Mouse (Mus musculus): ENCODE measurements around the gene Ptprf.

The Ptprf gene

DNA sequence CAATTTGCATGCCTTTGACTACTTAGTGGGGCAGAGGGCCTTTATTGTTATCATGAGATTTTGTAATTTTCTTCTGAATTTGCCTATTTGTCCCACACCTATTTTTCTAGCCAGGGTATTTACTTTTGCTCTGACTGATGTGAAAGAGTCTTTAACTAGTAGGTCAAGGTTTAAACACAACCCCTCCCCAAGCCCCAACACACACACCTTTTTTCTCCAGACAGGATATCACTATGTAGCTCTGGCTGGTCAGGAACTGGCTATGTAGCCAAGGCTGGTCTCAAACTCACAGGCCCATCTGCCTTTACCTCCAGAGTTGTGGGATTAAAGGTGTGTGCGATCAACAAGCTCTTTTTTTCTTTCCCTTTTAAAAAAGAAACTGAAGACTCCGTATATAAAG, 92.1 kb downstream of the Ptprf start:
- no peak for DNase-seq

DNA sequence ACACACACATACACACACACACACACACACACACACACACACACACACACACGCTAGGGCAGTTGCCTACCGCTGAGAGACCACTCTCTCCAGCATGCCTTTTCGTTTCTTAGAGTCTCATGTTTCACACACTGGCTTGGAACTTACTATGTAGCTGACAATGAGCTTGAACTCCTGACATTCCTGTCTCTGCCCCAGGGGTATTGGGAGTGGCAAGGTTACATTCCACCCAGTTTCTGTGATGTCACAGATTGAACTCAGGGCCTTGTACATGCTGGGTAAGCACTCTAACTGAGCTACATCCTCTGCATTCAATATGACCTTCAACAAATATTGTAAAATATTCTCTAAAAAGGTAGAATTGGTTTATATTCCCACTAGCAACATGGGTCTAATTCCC, 92.6 kb downstream of the Ptprf start:
- DNase-seq, result no peak

DNA sequence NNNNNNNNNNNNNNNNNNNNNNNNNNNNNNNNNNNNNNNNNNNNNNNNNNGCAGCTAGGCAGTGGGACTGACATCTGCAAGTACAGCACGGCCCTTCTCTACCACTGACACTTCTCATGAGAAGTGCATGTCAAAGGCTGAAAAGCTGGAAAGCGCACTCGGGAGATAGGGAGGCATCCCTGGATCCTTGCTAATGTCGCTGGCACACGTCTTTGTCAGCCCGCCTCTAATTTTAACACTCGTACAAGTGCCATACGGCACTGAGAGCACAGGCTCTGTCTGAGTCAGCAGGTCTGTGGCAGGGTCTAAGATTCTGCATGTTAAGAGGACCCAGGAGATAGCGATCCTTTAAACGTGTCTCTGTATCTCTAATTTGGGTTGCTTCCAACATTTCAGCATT, 95.0 kb downstream of the Ptprf start:
- DNase-seq, result no peak

DNA sequence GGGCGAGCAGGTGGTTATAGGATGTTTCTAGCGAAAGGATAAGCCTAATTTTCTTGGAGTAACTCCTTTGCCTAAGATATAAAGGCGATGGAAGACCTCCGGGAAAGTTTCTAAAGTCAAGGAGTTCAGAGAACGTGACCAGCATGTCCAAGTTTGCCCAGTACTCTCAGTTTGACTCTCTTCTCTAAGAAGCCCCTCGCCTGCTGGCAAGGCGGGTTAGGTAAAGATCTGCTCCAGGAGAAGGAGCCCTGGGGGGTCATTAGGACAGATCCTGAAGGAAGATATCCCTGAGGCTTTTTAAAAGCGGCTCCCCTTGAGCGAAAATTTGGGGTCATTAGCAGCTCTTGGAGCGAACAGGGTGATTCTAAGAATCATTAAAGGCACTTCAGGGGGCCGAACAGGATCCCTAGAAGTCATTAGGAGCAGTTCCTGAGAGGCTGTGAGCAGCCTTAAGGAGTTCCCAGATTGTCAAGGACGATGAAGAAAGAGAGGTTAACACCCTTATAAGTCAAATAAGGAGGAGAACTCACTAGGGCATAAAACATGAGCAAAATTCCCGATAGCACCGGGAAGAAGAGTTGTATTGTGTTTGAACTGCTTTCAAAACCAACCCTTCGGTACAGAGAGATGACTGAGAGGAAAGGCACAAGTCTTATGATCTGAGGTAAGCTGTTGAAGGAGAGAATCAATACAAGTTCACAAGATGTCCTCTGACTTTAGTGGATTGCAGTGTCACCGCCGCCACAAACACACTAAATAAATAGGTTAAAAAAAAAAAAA, 110.7 kb downstream of the Ptprf start:
- DNase-seq, result no peak

DNA sequence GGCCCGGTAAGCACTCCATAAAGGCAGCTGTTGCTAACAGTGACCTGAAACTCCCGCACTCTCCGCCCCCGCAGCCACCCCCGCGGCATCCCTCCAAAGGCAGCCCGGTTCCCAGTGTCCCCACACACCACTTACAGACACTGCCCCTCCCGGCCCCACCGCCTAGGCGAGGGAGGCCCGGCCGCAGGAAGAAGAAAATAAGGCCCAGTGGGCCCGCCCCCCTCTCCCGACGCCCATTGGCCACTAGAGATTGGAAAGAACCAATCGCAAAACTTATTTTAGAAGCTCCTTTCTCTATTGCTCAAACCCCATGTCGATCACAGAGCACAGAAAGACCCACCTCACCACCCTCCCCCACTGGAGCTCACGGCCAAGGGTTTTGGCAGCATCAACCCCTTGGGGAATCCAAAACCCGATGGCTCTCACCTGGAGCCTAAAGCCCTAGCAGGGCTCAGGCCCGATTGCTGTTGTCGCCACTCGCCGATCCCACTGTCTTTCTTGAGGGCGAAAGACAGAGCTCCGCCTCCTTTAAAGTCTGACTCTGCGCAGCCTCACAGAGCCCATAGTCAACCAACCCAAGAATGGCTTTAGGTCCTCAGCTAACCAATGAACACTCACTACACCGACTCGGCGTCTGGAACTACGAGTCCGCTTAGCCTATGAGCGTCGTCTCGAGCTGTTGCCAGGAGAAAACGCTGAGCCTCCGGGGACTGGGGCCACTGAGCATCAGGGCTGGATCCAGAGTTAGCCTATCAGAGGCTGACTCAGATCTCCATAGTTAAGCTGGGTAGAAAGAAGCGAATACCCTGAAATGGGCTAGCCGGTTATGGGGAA, 111.5 kb downstream of the Ptprf start, which contains the start of gene Kdm4a:
Kdm4a (minus strand) TSS at position 577 of the 834 bp plus-strand sequence.
- peak; percentile 90 for DNase-seq

DNA sequence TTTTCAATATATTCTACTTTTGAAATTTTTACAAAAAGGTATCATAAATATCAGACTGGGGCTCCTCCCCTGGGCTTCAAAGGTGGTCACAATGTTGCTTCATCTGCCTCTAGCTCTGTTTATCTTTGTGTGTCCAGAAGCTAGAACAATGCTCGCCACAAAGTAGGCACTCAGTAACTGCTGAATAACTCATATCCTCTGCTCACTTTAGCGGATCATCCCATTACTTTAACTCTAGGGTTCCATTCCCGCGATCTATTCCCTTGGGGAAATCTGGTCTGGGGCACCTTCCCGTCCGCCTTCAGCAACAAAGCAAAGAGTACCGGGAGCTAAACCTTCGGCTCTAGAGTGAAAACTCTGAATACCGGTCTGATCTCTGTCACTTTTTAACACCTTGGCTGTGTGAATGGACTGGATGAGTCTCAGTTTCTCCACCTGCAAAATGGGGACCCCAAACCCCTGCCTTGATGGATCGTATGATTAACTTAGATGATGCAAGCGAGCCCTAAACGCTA, 112.2 kb downstream of the Ptprf start:
- DNase-seq, result peak; percentile 9

DNA sequence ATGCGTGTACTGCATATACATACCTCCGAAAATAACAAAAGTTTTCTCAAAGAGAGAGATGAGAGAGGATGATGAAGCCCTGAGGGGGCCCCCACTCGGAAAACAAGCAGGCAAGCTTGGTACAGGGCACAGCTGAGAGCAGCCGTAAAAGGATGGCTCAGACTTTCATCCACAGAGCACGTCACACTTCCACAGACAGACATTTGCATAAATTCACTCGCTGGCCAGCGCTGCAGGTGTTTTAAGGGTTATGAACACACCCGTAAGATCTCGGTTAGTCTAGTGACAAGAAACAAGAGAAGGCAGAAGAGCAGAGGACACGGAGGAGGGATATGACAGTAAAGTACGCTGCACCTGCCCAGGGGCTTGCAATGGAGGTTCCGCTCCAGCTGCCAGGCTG, 118.7 kb downstream of the Ptprf start:
- DNase-seq, result no peak

DNA sequence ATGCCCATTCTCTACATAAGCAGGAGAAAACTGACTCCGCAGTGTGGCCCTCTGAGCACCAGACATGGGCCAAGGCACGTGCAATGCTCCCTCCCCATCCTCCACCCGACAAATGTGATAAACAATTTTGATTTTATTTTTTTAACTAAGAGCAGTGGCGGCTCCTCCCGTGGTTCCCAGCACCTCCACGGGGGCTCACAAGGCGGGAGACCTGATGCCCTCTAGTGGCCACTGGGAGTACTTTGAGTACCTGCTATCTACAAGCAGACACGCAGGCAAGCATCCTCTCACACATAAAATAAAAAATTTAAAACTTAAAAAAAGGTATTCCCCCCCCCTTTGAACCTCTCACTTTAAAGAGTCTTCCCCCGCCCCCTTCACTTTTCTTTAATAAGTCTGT, 120.2 kb downstream of the Ptprf start:
- peak; percentile 17 for DNase-seq

DNA sequence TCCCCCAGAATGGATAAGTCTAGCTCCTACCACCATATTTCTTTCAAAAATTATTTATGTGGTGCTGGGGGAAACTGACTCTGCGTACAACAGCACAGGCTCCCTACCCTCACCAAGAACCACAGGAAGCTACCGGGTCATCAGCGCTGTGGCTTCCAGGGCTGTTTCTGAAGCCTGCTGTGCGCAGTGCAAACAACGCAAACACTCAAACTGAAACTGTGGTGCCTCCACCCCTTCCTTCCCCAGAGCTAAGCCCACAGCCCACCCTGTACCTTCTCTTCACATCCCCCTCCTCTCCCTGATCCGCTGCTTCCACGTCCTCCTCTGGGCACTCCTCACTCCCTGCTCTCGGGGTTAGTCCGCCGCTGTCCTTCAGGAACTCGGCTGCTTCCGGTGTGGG, 129.1 kb downstream of the Ptprf start:
- DNase-seq, result no peak

Measured in lung, postnatal 14 days (tissue).